Mouse (Mus musculus) kidney, adult 11 months (tissue): ENCODE data around the gene Pdzrn3.

ENCODE experiments used
- DNase-seq: peaks from one replicate; pipeline ENCODE4 v3.0.0; 2022

The Pdzrn3 gene

GRCm38 (mm10) chr6:101287566-101288173 is 90.0 kb downstream of the Pdzrn3 start:
- DNase-seq, result no peak

GRCm38 (mm10) chr6:101287077-101287476 is 90.6 kb downstream of the Pdzrn3 start:
- DNase-seq, result no peak

DNA sequence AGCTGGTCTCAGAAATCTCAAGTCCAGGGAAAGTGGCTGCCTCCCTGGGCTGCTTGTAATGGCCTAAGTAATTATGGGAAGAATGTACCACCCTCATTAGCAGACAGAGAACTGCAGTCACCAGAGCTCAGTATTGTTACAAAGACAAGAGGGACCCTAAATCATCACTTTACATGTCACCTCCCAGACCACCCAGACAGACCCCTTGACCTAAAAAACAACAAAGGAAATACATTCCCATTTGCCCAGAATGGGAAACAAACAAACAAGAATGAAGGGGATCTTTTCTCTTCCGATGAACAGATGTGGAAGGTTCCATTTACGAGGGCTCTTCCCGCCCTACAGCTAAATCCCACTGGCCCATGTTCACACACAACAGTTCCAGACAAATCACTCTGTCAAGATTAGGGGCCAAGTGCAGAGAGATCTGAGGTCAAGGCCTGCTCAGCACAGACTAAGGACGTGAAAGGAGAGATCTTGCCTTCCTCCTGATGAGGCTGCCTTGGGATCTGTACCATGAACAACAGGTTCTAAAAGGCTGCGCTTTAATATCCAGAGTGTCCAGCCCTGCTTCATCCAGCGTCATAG is 93.2 kb downstream of the Pdzrn3 start:
- no peak for DNase-seq

GRCm38 (mm10) chr6:101283891-101284290 is 93.8 kb downstream of the Pdzrn3 start:
- no peak for DNase-seq

- no peak for DNase-seq
These were observed 96.1 kb downstream of the Pdzrn3 start for GRCm38 (mm10) chr6:101281644-101282043.

GRCm38 (mm10) chr6:101280811-101281218 is 96.9 kb downstream of the Pdzrn3 start:
- DNase-seq, result no peak

GRCm38 (mm10) chr6:101278286-101278932 is 99.3 kb downstream of the Pdzrn3 start:
- no peak for DNase-seq

- DNase-seq, result no peak
These were observed 101.4 kb downstream of the Pdzrn3 start for GRCm38 (mm10) chr6:101276261-101276660.

DNA sequence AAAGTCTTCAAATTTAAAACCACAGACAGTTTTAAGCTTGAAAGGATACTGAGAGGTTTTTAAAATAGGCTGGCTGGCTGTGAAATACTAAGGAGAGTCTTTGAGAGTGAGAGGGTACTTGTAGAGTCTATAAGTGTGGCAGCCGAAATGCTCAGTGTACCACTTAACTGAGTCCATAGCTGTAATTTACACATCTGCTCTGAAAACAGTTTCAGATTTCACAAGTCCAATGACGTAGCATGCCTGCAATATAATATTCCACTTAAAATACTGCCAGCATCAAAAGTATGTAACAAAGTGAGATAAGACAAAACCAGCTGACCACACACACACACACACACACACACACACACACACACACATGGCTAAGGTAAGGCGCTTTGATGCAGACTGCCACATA is 101.9 kb downstream of the Pdzrn3 start:
- DNase-seq, result no peak

- DNase-seq, result no peak
These were observed 102.9 kb downstream of the Pdzrn3 start for GRCm38 (mm10) chr6:101274846-101275245.

- DNase-seq, result no peak
These were observed 105.4 kb downstream of the Pdzrn3 start for GRCm38 (mm10) chr6:101272256-101272655.

- peak; percentile 89 for DNase-seq
These were observed 106.1 kb downstream of the Pdzrn3 start for GRCm38 (mm10) chr6:101271378-101272135.

GRCm38 (mm10) chr6:101270095-101270826 is 107.4 kb downstream of the Pdzrn3 start:
- DNase-seq, result peak; percentile 19

- DNase-seq, result no peak
These were observed 108.2 kb downstream of the Pdzrn3 start for GRCm38 (mm10) chr6:101269335-101270094.

DNA sequence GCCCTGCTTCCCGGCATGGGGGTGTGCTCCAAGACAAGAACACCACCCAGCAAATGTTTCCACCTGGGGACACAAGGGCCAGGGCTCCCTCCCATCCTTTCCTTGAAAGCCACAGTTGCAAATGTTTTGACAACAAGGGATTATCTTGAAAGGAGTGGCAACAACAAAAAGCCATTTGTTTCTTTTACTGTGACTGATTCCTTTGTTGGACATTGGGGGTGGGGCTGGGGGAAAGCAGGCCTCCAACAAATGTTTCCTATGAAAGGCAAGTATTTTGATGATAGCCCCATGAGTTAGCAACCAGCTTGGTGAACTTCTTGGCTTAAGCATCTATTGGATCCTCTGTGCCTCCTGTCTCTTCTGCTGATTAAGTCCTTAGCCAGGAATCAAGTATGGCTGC is 109.4 kb downstream of the Pdzrn3 start:
- DNase-seq, result no peak

DNA sequence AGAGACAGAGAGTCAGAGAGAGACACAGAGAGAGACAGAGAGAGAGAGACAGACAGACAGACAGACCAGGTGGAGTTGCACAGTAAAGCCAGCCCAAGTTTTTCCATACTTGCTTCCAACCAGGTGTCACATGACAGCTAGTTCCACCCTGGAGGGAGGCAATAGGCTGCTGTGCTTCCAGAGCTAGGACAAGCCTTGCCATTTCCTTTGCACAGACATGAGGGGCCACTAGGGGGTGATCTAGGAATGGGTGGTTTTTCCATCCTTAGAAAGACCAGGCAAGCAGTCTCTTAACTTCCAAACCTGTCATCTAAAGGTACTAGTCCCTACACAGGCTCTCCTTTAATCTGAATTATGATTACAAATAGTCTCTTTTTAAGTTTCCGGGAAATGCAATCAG is 110.9 kb downstream of the Pdzrn3 start:
- DNase-seq, result peak; percentile 69

GRCm38 (mm10) chr6:101263544-101263943 is 114.2 kb downstream of the Pdzrn3 start:
- DNase-seq, result no peak

DNA sequence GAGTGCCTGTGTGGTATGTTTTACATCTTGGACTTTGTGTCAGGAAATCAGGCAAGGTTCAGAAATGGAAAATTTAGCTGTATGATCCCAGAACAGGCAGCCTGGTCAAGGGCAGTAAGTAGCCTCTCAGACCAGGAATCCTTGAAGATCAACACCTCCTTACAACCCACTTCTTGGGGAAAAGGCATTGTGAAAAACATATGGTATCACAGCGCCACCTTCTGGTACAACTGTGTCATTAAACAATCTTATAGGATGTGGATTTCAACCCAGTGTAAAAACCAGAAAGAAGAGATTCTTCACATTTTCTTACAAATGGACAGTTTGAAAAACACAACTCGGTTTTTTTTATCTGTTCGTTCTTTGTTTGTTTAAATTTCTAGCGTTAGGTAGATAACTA is 116.2 kb downstream of the Pdzrn3 start:
- no peak for DNase-seq

DNA sequence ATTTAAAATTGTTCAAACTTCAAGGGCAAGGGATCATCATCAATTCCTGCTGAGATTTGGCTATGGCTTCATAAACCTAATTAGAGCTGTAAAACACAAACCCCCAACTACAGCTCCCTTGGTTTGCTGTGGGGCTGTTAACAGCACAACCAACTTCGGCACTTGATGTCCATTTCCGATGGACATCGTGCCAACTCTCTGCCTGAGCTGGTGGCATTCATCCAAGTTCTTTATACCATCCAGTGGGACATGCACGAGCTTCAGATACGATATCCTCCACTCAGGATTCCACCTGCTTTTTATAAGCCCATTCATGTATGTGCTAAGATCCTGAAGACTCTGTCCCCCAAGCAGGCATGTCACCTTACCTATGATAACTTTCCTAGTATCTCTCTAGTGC is 118.3 kb downstream of the Pdzrn3 start:
- no peak for DNase-seq

GRCm38 (mm10) chr6:101257418-101257817 is 120.3 kb downstream of the Pdzrn3 start:
- DNase-seq, result no peak

DNA sequence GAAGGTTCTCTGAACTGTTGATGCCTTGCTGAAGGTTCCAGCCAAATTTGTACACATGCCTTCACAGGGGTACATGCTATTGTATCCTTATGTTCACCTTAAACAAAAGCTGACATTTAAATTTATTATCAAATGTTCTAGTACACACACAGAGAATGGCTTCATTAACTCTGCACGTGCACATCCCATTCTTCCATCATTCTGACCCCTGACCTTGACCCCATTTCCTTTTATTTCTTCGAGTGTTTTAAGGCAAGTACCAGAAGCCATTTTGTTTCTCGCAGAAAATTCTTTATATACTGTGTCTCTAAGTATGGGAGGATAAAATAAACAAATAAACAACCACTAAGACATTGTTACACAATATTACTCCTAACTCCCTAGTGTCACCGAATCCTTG is 123.0 kb downstream of the Pdzrn3 start:
- DNase-seq, result no peak

DNA sequence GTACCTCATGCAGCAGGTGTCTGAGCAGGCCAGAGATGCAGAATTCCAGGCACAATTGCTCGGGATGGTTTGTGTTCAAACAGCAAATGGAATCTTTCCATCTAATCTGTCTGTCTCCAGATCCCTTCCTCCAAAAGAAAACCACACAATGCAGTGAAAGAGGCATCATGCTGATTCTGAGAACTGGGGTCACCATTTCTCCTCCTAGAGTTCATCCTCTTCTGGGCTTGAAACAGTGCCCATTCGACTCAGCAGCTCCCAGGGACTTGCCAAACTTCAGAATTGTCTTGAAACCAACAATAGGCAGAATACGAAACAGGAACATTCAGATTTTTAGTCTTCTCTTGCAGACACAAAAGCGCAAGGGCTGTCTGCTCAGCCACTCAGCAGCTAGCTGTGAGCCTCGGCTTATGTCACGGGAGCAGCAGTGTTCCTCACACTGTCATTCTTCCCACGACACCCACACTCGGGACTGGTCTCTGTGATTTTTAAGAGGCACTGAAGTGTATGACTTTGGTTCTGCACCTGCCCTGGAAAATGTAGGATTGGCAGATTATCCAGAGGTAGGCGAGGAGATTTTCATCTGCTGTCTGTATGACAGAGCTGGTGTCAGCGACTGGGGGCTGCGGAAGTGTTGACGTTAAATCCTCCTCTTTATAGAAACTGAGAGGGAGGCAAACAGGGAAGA is 125.6 kb downstream of the Pdzrn3 start:
- no peak for DNase-seq
